ENCODE assay signal across 20 mouse cellular contexts in genomic region chr17:83086703-83087102, GRCm38 (mm10).
DNase-seq lines count a peak whose midpoint lies in the region; ATAC-seq and TF ChIP-seq lines count a peak whose summit lies in the region.
"Had no signal": no experiment of that assay in that cellular context is flagged by ENCODE, and none has a peak within 500 bp of the region (broad histone marks: within the 10 kb centered on the region; RNA-seq: fewer than 3 reads in every experiment).

No protein-coding gene starts in this region.

- 0 out of 2 replicates have a peak overlapping the region, but pooled peaks have one; percentile 8 for H3K27ac ChIP-seq in forebrain, embryonic 15.5 days (replicated peaks)
- no peak overlapping the region for H3K27ac ChIP-seq in forebrain, embryonic 16.5 days (ENCODE audit: low read length)
- H3K27ac ChIP-seq in left cerebral cortex, adult 2 months, result no peak overlapping the region
- H3K27ac ChIP-seq: embryonic facial prominence, embryonic 15.5 days; forebrain, embryonic 10.5 days; hindbrain, embryonic 15.5 days; midbrain, embryonic 12.5 days; neural tube, embryonic 15.5 days had no signal

- no peaks in the 10 kb centered on the region for H3K9me3 ChIP-seq in forebrain, embryonic 15.5 days
- H3K9me3 ChIP-seq in forebrain, embryonic 16.5 days (ENCODE audit: control insufficient read depth, low read length), result no peaks in the 10 kb centered on the region
- H3K9me3 ChIP-seq: embryonic facial prominence, embryonic 15.5 days; forebrain, embryonic 10.5 days; hindbrain, embryonic 15.5 days; midbrain, embryonic 12.5 days; neural tube, embryonic 15.5 days had no signal

- no peak overlapping the region for H3K4me2 ChIP-seq in forebrain, embryonic 15.5 days (replicated peaks)
- no peak overlapping the region for H3K4me2 ChIP-seq in forebrain, embryonic 16.5 days (ENCODE audit: low read length)
- H3K4me2 ChIP-seq: embryonic facial prominence, embryonic 15.5 days; heart, embryonic 11.5 days; hindbrain, embryonic 15.5 days; midbrain, embryonic 12.5 days; neural tube, embryonic 15.5 days had no signal

- no peak for ATAC-seq in forebrain, embryonic 15.5 days (replicated peaks)
- no peak for ATAC-seq in forebrain, embryonic 16.5 days
- ATAC-seq in Patski, result no peak

- CTCF ChIA-PET in Patski (lab: Charles Lee), result interaction anchor here (1.3 kb wide), 1 partner anchor 166 kb away, joined by 3 read pairs; no protein-coding TSS in a partner anchor

- no peaks in the 10 kb centered on the region for H3K27me3 ChIP-seq in forebrain, embryonic 15.5 days
- no peaks in the 10 kb centered on the region for H3K27me3 ChIP-seq in forebrain, embryonic 16.5 days (replicated peaks; ENCODE audit: control insufficient read depth, insufficient read depth, low read length)
- H3K27me3 ChIP-seq in Patski, result no peaks in the 10 kb centered on the region
- H3K27me3 ChIP-seq: hindbrain, embryonic 15.5 days; neural tube, embryonic 15.5 days had no signal

- no peak overlapping the region for H3K4me3 ChIP-seq in forebrain, embryonic 15.5 days
- H3K4me3 ChIP-seq in forebrain, embryonic 16.5 days (replicated peaks; ENCODE audit: low read length), result no peak overlapping the region
- no peak overlapping the region for H3K4me3 ChIP-seq in left cerebral cortex, adult 2 months
- H3K4me3 ChIP-seq: embryonic facial prominence, embryonic 15.5 days; forebrain, embryonic 10.5 days; hindbrain, embryonic 15.5 days; midbrain, embryonic 12.5 days; myocyte; neural tube, embryonic 15.5 days had no signal

- POLR2A ChIA-PET in Patski (lab: Charles Lee), result no interaction called here

- in situ Hi-C loops in Patski (cut with MboI; ENCODE audit: low pct_unique_long_range_greater_than_20kb), result no loop called here

- H3K9ac ChIP-seq in forebrain, embryonic 15.5 days (replicated peaks), result no peak overlapping the region
- no peak overlapping the region for H3K9ac ChIP-seq in forebrain, embryonic 16.5 days (replicated peaks; ENCODE audit: low read depth, low read length)
- H3K9ac ChIP-seq: embryonic facial prominence, embryonic 15.5 days; hindbrain, embryonic 15.5 days; midbrain, embryonic 12.5 days; neural tube, embryonic 15.5 days had no signal

- 89% methylated on average over 2 of the region's 2 CpGs for WGBS in forebrain, embryonic 15.5 days
- 86% methylated on average over 2 of the region's 2 CpGs for WGBS in forebrain, embryonic 16.5 days

- H3K36me3 ChIP-seq in forebrain, embryonic 15.5 days, result no peaks in the 10 kb centered on the region
- H3K36me3 ChIP-seq in forebrain, embryonic 16.5 days (ENCODE audit: control insufficient read depth, insufficient read depth), result no peaks in the 10 kb centered on the region
- H3K36me3 ChIP-seq: embryonic facial prominence, embryonic 15.5 days; forebrain, embryonic 10.5 days; hindbrain, embryonic 15.5 days; midbrain, embryonic 12.5 days; neural tube, embryonic 15.5 days had no signal

- no peak for DNase-seq in left cerebral cortex, adult 2 months (ENCODE audit: extremely low spot score in 1 of 2, low spot score in 2 of 2)
- DNase-seq in left cerebral cortex, postnatal 4 days, result no peak
- DNase-seq in A20 (ENCODE audit: low read depth, low spot score), result peak; percentile 29
- DNase-seq in Patski (ENCODE audit: low read depth, low spot score), result no peak
- DNase-seq in embryo, embryonic 11 days, result no peak
- no peak for DNase-seq in adipocyte (ENCODE audit: low spot score)
- DNase-seq: adrenal gland, postnatal 36 days; cerebellum, adult 9-11 months; kidney, adult 9 months; lung, adult 2 months; thymus, adult 18-20 months had no signal

- intact Hi-C loops in left cerebral cortex, adult 2 months (cut with DNase I), result no loop called here
- intact Hi-C loops in left cerebral cortex, postnatal 4 days (cut with DNase I), result no loop called here

- peak; percentile 24 for TF ChIP-seq CTCF in left cerebral cortex, adult 2 months (IDR thresholded peaks at IDR 0.05)
- peak; percentile 63 for TF ChIP-seq CTCF in Patski (IDR thresholded peaks at IDR 0.05)

- H3K4me1 ChIP-seq in forebrain, embryonic 15.5 days, result peaks cover 25% of the 10 kb centered on the region
- H3K4me1 ChIP-seq in forebrain, embryonic 16.5 days (replicated peaks; ENCODE audit: control insufficient read depth, insufficient read depth, low read length), result peaks cover 29% of the 10 kb centered on the region
